Mouse (Mus musculus) embryonic facial prominence, embryonic 15.5 days (tissue): ENCODE data around the gene Med24. TPM values are rescaled to one million over a fixed set of nuclear protein-coding genes. Genes with fewer than 3 reads are reported as not detected.
A peak's percentile ranks its signal among the peaks of the same experiment; 100 is the strongest.
"Not testable (repeated sequence)": the region's sequence is repeated elsewhere in the genome, so short reads cannot be mapped to it uniquely, and the experiment has no call there.

ENCODE experiments used
- ATAC-seq: fragments of 200-750 bp; cut with Nextera tagmentation; 2 replicates; pipeline ENCODE4 v1.8.0; 2017; ENCODE audit warnings: low read depth, moderate TSS enrichment; ENCODE audit not compliant: insufficient number of reproducible peaks, low FRiP score, low TSS enrichment
- H3K27ac ChIP-seq: fragments of 300-500 bp; sonication (generic); replicated peaks from 2 replicates; pipeline ENCODE4 v1.5.1; 2015; ENCODE audit warnings: mild to moderate bottlenecking, inconsistent platforms
- H3K27me3 ChIP-seq: fragments of 300-500 bp; sonication (generic); 2 replicates; pipeline ENCODE4 v1.6.1; 2015; ENCODE audit warnings: inconsistent platforms
- H3K36me3 ChIP-seq: fragments of 300-500 bp; sonication (generic); 2 replicates; pipeline ENCODE4 v1.6.1; 2015; ENCODE audit warnings: mild to moderate bottlenecking, inconsistent platforms
- H3K4me1 ChIP-seq: fragments of 300-500 bp; sonication (generic); 2 replicates; pipeline ENCODE4 v1.6.1; 2015; ENCODE audit warnings: inconsistent platforms
- H3K4me2 ChIP-seq: fragments of 300-500 bp; sonication (generic); replicated peaks from 2 replicates; pipeline ENCODE4 v1.6.1; 2015; ENCODE audit warnings: mild to moderate bottlenecking, inconsistent platforms
- H3K4me3 ChIP-seq: fragments of 300-500 bp; sonication (generic); replicated peaks from 2 replicates; pipeline ENCODE4 v1.5.1; 2015; ENCODE audit warnings: mild to moderate bottlenecking, inconsistent platforms
- H3K9ac ChIP-seq: fragments of 300-500 bp; sonication (generic); 2 replicates; pipeline ENCODE4 v1.6.1; 2015; ENCODE audit warnings: inconsistent platforms
- H3K9me3 ChIP-seq: fragments of 300-500 bp; sonication (generic); replicated peaks from 2 replicates; pipeline ENCODE4 v1.6.1; 2016; ENCODE audit warnings: inconsistent platforms
- WGBS: fragments of 180-500 bp; shearing (Covaris S2); methylation state at CpG from one replicate; pipeline ENCODE4 v1.1.7; 2015; 5-methylcytosine and 5-hydroxymethylcytosine counted together
- polyA plus RNA-seq: library from polyadenylated mRNA; unstranded; fragments of >200 nt; fragmentation: Nextera tagmentation; extraction: Ambion mirVana; gene quantifications from 2 replicates; pipeline ENCODE4 v1.2.1, GENCODE M21; 2015

Gene Med24
- polyA plus RNA-seq, 1 experiment from 2014 or later = 53.3 TPM

DNA sequence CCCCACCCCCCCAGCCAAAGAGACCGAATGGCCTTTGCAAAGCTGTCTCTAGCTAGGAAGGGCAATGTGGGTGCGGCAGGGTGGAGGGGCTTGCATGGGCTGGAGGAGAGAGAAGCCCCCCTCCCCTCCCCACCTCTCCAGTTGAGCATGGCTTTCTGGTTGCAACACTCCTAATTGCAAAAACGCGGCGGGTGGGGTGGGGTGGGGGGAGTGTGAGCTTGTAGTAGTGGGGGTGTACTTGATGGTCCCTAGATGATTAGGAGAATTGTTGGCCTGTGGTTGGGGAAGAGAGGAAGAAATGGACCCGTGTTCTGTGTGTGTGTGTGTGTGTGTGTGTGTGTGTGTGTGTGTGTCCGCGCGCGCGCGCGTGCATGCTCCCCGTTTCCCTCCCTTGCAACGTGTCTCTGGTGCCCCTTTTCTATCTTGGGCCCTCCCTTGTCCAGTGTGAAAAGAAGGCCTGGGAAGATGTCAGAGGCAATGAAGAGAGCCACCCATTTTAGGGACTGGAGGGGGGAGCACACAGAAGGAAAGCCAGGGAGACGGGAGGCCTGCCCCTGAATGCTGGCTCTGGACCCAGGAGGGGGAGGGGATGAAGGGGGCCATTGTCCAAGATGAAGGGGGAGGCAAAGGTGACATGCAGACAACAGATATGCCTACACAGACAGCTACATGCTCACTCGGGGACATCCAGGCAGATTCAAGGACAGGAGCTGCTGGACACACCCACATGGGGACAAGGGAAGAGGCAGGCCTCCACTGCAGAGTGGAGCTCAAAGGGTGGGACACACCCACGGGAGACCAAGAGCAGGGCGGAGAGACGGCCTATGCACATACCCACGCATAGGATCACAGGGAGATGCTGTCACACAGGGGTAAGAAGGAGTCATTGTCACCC is 13.4 kb upstream of the Med24 start:
- Histone ChIP-seq H3K9me3 (no peaks in the 10 kb centered on the region), H3K4me2 (peak overlapping the region; percentile 87), H3K4me1 (peaks cover 67% of the 10 kb centered on the region), H3K4me3 (peak overlapping the region; percentile 69), H3K27me3 (no peaks in the 10 kb centered on the region), H3K27ac (peak overlapping the region; percentile 93), H3K36me3 (no peaks in the 10 kb centered on the region), H3K9ac (peak overlapping the region; percentile 88)
- 3% methylated on average over 21 of the region's 21 CpGs for WGBS
- no peak for ATAC-seq

DNA sequence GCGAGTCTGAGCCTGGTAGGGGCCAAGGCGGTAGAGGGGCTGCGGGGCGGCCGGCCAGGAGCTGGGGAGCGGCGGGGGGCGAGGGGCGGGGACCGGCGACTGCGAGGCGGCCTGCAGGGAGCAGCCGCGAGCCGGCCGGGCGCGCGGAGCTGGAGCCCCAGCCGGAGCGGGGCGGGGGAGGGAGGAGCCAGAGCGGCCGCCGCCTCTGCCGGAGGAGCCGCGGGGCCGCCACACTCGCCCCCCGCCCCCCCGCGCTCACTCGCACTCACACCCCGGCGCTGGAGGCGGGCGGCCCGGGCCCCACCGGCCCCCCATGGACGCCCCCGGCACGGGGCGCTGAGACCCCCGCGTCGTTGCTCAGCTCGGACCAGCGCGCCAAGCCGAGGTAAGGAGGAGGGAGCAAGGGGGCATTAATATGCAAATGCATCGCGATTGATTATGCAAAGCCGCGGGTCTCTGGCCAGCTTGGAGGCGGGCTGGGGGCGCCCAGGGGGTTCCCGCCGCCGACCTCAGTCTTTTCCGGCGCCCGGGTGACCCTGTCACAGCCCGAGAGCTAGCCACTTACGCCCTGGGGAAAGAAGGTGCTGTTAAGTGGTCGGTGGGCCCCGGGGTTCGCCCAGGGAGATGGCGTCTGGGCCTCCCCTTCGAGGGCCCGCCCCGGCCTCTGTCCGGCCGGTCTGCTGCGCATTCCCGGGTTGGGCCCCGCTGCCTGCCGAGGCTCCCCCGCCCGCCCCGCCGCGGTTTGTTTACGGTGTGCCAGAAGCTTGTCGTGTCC is 12.6 kb upstream of the Med24 start:
- under 1% methylated on average over 72 of the region's 86 CpGs for WGBS
- Histone ChIP-seq H3K27ac (peak overlapping the region; percentile 93), H3K9me3 (no peaks in the 10 kb centered on the region), H3K4me2 (peak overlapping the region; percentile 87), H3K36me3 (no peaks in the 10 kb centered on the region), H3K4me1 (peaks cover 60% of the 10 kb centered on the region), H3K9ac (peak overlapping the region; percentile 88), H3K4me3 (peak overlapping the region; percentile 69), H3K27me3 (no peaks in the 10 kb centered on the region)
- peak; percentile 83 for ATAC-seq

DNA sequence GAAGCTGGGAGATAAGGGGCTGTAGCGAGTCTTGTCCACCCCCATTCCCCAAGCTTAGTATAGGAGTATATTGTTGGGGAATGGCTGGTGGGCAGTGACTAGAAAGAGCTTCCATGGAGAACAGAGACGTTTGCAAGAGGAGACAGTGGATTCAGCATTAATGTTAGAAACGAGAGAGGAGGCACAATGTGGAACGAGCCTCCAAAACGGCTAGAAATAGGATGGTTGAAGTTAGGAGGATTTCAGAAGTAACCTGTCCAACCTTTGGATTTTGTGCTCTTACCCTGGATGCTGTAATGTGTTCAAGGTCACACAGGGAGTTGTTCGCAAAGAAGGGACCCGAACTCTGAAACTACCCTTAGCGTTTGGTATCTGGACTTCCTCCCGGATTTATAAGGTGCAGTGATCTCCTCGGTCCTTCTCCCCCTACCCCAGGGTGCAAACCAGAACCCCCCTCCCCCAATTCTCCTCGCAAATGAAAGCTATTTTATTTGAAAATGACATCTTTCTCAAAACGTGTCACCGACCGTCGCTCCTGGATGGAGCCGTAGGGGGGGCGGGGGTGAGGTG is 11.9 kb upstream of the Med24 start:
- peak overlapping the region; percentile 69 for H3K4me3 ChIP-seq
- under 1% methylated on average over 17 of the region's 17 CpGs for WGBS
- H3K27ac ChIP-seq = peak overlapping the region; percentile 93
- peak overlapping the region; percentile 87 for H3K4me2 ChIP-seq
- no peak for ATAC-seq
- H3K36me3 ChIP-seq = no peaks in the 10 kb centered on the region
- no peaks in the 10 kb centered on the region for H3K9me3 ChIP-seq
- peak overlapping the region; percentile 88 for H3K9ac ChIP-seq
- H3K27me3 ChIP-seq = no peaks in the 10 kb centered on the region
- peaks cover 54% of the 10 kb centered on the region for H3K4me1 ChIP-seq

DNA sequence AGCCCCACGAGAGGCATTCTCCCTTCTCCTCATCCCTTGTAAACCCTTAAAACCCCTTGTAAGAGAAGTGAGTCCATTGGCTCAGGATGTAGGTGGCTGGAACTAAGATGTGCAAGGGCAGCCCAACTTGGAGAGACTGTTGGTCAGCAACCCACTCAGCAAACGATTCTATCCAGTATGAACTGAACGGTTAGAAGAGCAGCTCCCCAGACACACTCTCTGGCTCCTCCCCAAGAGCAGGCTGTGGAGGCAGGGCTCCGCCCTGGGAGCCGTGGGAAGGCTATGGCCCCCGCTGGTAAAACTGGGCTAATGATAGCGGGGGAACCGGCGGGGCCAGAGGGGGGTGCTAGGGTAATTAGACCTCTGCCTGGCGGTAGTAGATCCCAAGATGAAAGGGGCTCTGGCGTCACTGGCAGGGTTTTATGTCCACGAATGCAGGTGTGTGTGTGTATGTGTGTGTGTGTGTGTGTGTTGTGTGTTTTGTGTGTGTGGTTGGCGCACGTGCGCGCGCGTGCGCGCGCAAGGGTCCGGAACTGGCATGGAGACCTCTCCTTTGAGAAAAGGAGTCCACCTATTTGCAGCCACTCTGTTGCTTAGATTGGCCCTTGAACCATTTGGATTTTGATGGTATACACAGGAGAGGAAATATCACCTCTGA is 11.3 kb upstream of the Med24 start, which contains the start of gene Thra:
Thra (plus strand) TSS at position 246 of the 658 bp plus-strand sequence.
- Histone ChIP-seq H3K4me3 (peak within 1 kb of the TSS; percentile 69), H3K27me3 (no peaks in the 10 kb centered on the region), H3K36me3 (no peaks in the 10 kb centered on the region), H3K9ac (peak within 1 kb of the TSS; percentile 88), H3K4me1 (peaks cover 48% of the 10 kb centered on the region), H3K9me3 (no peaks in the 10 kb centered on the region), H3K27ac (peak within 1 kb of the TSS; percentile 93), H3K4me2 (peak within 1 kb of the TSS; percentile 87)
- under 1% methylated on average over 22 of the region's 22 CpGs for WGBS
- peak; percentile 53; the same call in 1 of the 2 replicates for ATAC-seq

DNA sequence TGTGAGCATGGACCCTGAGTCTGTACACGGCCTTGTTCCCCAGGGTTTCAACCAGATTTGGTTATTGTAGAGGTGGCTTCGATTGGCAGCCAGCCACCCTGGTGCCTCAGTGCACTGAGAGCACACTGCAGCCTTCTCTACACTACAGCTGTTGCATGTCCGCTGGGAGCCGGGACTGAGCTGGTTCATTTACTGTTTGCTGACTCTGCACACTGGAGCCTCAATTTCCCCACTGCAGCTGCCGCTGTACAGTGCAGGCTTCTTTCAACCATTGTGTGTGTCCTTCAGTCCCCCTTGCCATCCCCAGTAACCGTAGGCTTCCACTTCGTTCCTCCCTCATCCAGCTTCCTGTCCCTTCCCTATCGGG is 10.8 kb upstream of the Med24 start:
- Histone ChIP-seq H3K36me3 (no peaks in the 10 kb centered on the region), H3K27ac (peak overlapping the region; percentile 93), H3K9ac (no peak overlapping the region), H3K4me3 (peak overlapping the region; percentile 69), H3K9me3 (no peaks in the 10 kb centered on the region), H3K4me1 (peaks cover 43% of the 10 kb centered on the region), H3K27me3 (no peaks in the 10 kb centered on the region), H3K4me2 (peak overlapping the region; percentile 87)
- no peak for ATAC-seq
- 8% methylated on average over 8 of the region's 8 CpGs for WGBS

DNA sequence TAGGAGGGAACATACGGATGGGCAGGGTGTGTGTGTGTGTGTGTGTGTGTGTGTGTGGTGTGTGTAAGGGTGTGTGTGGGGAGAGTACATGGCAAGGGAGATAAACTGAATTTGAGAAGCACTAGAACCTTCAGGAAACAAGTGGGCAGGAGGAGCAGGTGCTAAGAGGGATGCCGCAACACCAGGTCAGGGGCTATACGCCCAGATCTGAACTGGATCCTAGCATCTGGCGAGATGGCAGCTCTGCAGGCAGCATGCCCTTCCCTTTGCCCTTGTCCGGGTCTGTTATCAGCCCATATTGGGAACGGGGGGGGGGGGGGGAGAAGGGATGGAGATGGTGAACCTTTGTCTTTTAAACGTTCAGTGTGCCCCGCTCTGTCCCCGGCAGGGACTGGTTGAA is 9.7 kb upstream of the Med24 start:
- H3K27me3 ChIP-seq = no peaks in the 10 kb centered on the region
- no peaks in the 10 kb centered on the region for H3K36me3 ChIP-seq
- no peak for ATAC-seq
- no peaks in the 10 kb centered on the region for H3K9me3 ChIP-seq
- H3K4me2 ChIP-seq = no peak overlapping the region
- H3K4me1 ChIP-seq = peaks cover 32% of the 10 kb centered on the region
- H3K27ac ChIP-seq = no peak overlapping the region
- H3K9ac ChIP-seq = no peak overlapping the region
- no peak overlapping the region for H3K4me3 ChIP-seq
- 82% methylated on average over 8 of the region's 9 CpGs for WGBS

DNA sequence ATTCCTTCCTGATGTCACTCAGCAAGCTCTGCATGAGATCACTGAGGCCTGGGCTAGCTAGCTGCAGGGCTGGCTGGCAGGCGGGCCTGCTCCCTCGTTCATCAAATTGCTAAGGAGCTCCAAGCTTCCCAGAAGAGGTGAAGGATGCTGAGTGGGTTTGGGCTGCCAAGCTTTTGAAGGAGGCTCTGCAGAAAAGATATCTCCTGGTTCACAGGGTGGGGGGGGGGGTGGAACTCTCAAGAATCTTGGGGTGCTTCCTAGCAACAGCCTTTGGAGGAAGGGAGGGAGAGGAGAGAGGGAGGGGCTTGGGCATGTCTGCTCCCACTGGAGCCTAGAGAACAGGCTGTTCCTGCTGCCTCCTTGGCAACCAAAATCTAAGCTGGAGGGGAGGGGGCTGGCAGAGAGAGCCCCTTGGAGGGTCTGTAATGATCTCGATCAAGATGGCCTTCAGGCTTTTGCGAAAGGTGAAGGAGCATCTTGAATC is 9.2 kb upstream of the Med24 start:
- Histone ChIP-seq H3K27me3 (no peaks in the 10 kb centered on the region), H3K9me3 (no peaks in the 10 kb centered on the region), H3K36me3 (no peaks in the 10 kb centered on the region), H3K4me2 (no peak overlapping the region), H3K4me3 (no peak overlapping the region), H3K4me1 (peaks cover 28% of the 10 kb centered on the region), H3K9ac (no peak overlapping the region), H3K27ac (0 out of 2 replicates have a peak overlapping the region, but pooled peaks have one; percentile 1)
- no peak for ATAC-seq
- WGBS = 42% methylated on average over 4 of the region's 4 CpGs

DNA sequence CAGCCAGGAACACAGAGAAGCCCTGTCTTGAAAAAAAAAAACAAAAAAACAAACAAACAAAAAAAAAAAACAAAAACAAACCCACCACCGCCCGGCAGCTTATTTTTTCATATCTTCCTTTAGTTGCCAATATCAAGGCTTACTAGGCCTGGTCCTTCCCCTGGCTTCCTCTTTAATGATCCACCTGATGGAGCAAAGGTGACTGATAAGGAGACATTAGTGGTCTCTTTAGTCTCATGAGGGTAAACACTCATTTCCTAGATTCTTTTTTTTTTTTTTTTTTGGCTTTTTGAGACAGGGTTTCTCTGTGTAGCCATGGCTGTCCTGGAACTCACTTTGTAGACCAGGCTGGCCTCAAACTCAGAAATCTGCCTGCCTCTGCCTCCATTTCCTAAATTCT is 8.0 kb upstream of the Med24 start:
- H3K4me3 ChIP-seq, H3K27ac ChIP-seq, H3K9ac ChIP-seq, H3K27me3 ChIP-seq, H3K4me2 ChIP-seq, ATAC-seq, H3K36me3 ChIP-seq, H3K9me3 ChIP-seq: not testable (repeated sequence)
- 91% methylated on average over 2 of the region's 2 CpGs for WGBS
- peaks cover 19% of the 10 kb centered on the region for H3K4me1 ChIP-seq

DNA sequence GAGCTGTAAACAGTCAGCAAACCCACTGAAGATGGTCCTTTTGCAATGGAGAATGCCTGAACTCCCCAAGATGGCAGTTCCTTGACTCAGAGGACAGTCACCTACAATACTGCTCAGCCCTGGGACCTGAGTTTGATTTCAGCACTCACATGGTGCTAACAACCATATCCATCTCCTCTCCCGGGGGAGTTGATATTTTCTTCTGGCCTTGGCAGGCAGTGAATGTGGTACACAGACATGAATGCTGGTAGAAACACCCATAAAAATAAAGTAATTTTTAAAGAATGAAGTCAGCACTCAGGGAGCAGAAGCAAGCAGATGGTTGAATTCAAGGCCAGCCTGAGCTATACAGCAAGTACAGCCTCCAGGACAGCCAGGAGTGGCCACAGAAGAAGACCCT is 6.9 kb upstream of the Med24 start:
- Histone ChIP-seq H3K9ac (no peak overlapping the region), H3K27ac (no peak overlapping the region), H3K4me3 (no peak overlapping the region), H3K27me3 (no peaks in the 10 kb centered on the region), H3K4me2 (no peak overlapping the region), H3K36me3 (no peaks in the 10 kb centered on the region), H3K4me1 (peaks cover 20% of the 10 kb centered on the region), H3K9me3 (no peaks in the 10 kb centered on the region)
- WGBS = 76% methylated on average over 1 of the region's 1 CpGs
- ATAC-seq = no peak

DNA sequence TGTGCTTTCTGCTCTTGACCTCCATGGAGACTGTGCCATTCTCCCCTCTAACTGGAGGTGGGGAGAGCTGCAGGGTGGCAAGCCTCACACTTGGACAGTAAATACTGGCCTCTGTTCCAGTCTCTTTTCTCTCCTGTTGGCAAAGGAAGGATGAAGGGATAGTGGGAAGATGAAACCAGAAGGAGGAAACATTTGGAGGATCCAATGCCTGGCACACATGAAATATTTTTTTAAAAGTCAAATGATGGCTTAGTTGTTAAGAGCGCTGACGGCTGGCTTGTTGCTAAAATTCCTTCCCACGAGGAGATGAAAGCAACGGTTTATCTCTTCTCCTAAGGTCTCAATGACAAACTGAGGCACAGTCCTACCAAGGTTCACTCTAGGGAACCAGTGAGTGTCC is 5.9 kb upstream of the Med24 start:
- Histone ChIP-seq H3K4me2 (no peak overlapping the region), H3K9ac (no peak overlapping the region), H3K27me3 (no peaks in the 10 kb centered on the region), H3K36me3 (no peaks in the 10 kb centered on the region), H3K4me1 (peaks cover 18% of the 10 kb centered on the region), H3K4me3 (no peak overlapping the region), H3K27ac (no peak overlapping the region), H3K9me3 (no peaks in the 10 kb centered on the region)
- 88% methylated on average over 4 of the region's 4 CpGs for WGBS
- no peak for ATAC-seq

DNA sequence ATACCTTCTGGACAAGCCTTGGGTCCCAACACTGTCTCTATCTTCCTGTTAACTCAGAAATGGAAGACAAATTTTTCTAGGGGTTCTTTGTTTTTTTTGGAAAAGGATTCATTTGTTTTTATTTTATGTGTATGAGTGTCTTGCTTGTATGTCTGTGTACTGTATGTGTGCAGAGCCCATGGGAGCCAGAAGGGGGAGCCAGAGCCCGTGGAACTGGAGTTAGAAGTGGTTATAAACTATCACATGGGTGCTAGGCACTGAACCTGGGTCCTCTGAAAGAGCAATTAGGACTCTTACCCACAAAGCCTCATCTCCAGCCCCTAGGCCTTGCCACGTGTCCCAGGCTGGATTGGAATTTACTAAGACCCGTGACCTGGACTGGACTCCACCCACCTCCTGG is 4.8 kb upstream of the Med24 start:
- Histone ChIP-seq H3K4me1 (peaks cover 20% of the 10 kb centered on the region), H3K9me3 (no peaks in the 10 kb centered on the region), H3K27ac (no peak overlapping the region), H3K4me3 (no peak overlapping the region), H3K9ac (no peak overlapping the region), H3K36me3 (no peaks in the 10 kb centered on the region), H3K4me2 (no peak overlapping the region), H3K27me3 (no peaks in the 10 kb centered on the region)
- 78% methylated on average over 3 of the region's 3 CpGs for WGBS
- no peak for ATAC-seq
